Mouse (Mus musculus) G1E (cell line): ENCODE measurements around the gene Homer2.

Source experiments
- CTCF ChIP-seq: IDR thresholded peaks from 2 replicates; pipeline ENCODE4 v1.5.1; 2012; ENCODE audit warnings: low read depth, low read length, inconsistent platforms, mixed read lengths
- GATA2 ChIP-seq: IDR thresholded peaks from 2 replicates; pipeline ENCODE4 v1.6.1; 2012; ENCODE audit warnings: low read depth, low read length, inconsistent platforms, borderline replicate concordance

DNA sequence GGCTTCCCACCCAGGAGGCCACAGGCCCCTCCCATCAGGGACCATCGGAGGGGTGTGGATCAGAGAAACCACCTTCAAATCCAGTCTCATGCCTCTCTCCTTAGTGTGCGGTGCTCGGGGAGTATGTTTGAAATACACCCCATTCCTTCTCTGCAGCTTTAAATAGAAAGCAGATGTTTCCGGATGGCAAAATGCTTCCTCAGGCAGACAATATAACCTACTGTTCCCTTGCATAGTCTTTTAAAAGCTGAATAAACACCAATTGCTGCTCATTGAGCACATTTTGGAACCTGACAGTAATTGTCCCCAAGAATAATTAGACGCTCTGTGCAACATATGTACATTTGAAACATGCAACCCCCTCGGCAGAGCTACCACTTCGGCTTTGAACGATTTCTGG is 53.3 kb downstream of the Homer2 start:
- TF ChIP-seq CTCF (no peak), GATA2 (no peak)
